Mouse (Mus musculus) v-Abl transformed pro-B cells (cell line): ENCODE data around the gene Nupr1.

ENCODE experiments used
- in situ Hi-C, 2 experiments: fragments of 400-800 bp; cut with MboI; formaldehyde crosslinking; loops; one replicate each; pipeline ENCODE4 v1.15.1; 2025; ENCODE audit not compliant: unreplicated experiment in 2 of 2

Nupr1 gene

GRCm38 (mm10) chr7:126630824-126631518, at the start of gene Nupr1:
Gene Nupr1 (minus strand): TSS chr7:126630861.
- in situ Hi-C loops, result loop anchor here (5.0 to 10.0 kb wide), 2 partner anchors 39 to 46 kb away; partner anchors contain the start of genes Apobr (in 1 of the 2), Cln3 (in 1 of the 2) and Il27 (in 1 of the 2)

- in situ Hi-C loops, result no loop called here
Measured at GRCm38 (mm10) chr7:126679683-126680082, 49.0 kb upstream of the Nupr1 start.

- in situ Hi-C loops, result no loop called here
Measured at GRCm38 (mm10) chr7:126678545-126679341, 48.1 kb upstream of the Nupr1 start.

- in situ Hi-C loops, result no loop called here
Measured at GRCm38 (mm10) chr7:126676631-126677220, 46.1 kb upstream of the Nupr1 start.

- in situ Hi-C loops, result no loop called here
Measured at GRCm38 (mm10) chr7:126676207-126676606, 45.5 kb upstream of the Nupr1 start, which contains the start of gene Sult1a1. Gene Sult1a1 (minus strand): TSS chr7:126676432.

GRCm38 (mm10) chr7:126675104-126675503, 44.4 kb upstream of the Nupr1 start:
- in situ Hi-C loops, result no loop called here

- in situ Hi-C loops, result no loop called here
Measured at GRCm38 (mm10) chr7:126672111-126672510, 41.5 kb upstream of the Nupr1 start.

- in situ Hi-C loops, result no loop called here
Measured at GRCm38 (mm10) chr7:126670152-126670551, 39.5 kb upstream of the Nupr1 start.

GRCm38 (mm10) chr7:126668452-126668851, 37.8 kb upstream of the Nupr1 start:
- in situ Hi-C loops, result no loop called here

- in situ Hi-C loops, result no loop called here
Measured at GRCm38 (mm10) chr7:126667495-126668090, 36.9 kb upstream of the Nupr1 start.

- in situ Hi-C loops, result no loop called here
Measured at GRCm38 (mm10) chr7:126665269-126665668, 34.6 kb upstream of the Nupr1 start.

- in situ Hi-C loops, result no loop called here
Measured at GRCm38 (mm10) chr7:126663646-126664045, 33.0 kb upstream of the Nupr1 start.

- in situ Hi-C loops, result no loop called here
Measured at GRCm38 (mm10) chr7:126659771-126660170, 29.1 kb upstream of the Nupr1 start.

GRCm38 (mm10) chr7:126657522-126657921, 26.9 kb upstream of the Nupr1 start:
- in situ Hi-C loops, result no loop called here

- in situ Hi-C loops, result no loop called here
Measured at GRCm38 (mm10) chr7:126655695-126656094, 25.0 kb upstream of the Nupr1 start.

GRCm38 (mm10) chr7:126653991-126654390, 23.3 kb upstream of the Nupr1 start:
- in situ Hi-C loops, result no loop called here

GRCm38 (mm10) chr7:126650852-126651251, 20.2 kb upstream of the Nupr1 start:
- in situ Hi-C loops, result no loop called here

GRCm38 (mm10) chr7:126649231-126650051, 18.8 kb upstream of the Nupr1 start, which contains the start of gene Sgf29:
Gene Sgf29 (plus strand): TSS chr7:126649309.
- in situ Hi-C loops, result loop anchor here (10.0 kb wide), 2 partner anchors 455 to 465 kb away; no protein-coding TSS in a partner anchor

- in situ Hi-C loops, result loop anchor here (10.0 kb wide), 2 partner anchors 456 to 466 kb away; no protein-coding TSS in a partner anchor
Measured at GRCm38 (mm10) chr7:126648486-126648885, 17.8 kb upstream of the Nupr1 start.

- in situ Hi-C loops, result loop anchor here (10.0 kb wide), 2 partner anchors 459 to 469 kb away; no protein-coding TSS in a partner anchor
Measured at GRCm38 (mm10) chr7:126645708-126646107, 15.0 kb upstream of the Nupr1 start.
